Mouse (Mus musculus): ENCODE results near the gene Rad54l. TPM values are rescaled to one million over a fixed set of nuclear protein-coding genes. Genes with fewer than 3 reads are reported as not detected.
A peak's percentile ranks its signal among the peaks of the same experiment; 100 is the strongest.

Gene Rad54l
- total RNA-seq, 2 experiments from 2014 or later = 35.2 to 50.1 TPM

DNA sequence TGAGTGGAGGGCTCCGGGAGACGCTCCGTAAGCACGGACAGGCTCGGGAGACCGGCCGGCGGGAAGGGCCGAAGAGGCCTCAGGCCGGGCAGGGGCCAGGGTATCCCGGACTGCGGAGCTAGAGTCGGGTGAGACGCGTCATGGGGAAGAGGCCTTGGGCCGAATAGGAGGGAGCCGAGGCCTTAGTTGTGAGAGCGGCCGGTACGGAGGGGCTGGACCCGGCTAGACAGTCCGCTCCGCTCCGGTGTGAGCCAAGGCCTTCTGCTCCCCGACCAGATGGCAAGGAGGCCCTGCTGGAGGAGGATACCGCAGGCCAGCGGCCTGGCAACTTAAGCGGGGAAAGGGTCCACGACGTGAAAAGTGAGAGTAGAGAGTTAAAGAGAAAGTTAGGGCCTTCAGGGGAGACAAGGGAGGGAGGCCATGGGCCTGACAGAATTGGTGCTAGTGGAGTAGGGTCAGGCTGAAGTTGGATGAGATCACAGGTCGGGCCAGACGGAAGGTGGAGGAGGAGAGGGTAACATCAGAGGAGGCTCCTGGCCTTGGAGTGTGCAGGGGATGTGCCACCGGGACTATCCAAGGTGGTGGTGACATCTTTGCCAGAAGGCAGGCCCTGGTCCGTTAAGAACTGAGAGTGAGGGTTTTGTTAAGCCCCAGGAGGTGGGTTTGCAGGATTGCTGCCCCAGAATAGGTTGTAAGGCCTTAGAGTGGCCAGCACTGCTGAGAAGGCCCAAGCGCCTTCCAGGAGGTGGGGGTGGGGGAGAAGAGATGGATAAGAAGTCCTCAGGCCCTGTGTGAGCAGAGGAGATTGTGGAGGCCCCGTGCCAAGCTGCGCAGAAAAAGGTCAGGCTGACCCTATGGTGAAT lies 46.9 kb downstream of the Rad54l start:
- peak; percentile 24 for ATAC-seq (replicated peaks; ENCODE audit: low FRiP score, low TSS enrichment, poor library complexity, severe bottlenecking)

GRCm38 (mm10) chr4:116075631-116076368 lies 47.7 kb downstream of the Rad54l start:
- peak; percentile 36 for ATAC-seq (replicated peaks; ENCODE audit: low FRiP score, low TSS enrichment, poor library complexity, severe bottlenecking)

DNA sequence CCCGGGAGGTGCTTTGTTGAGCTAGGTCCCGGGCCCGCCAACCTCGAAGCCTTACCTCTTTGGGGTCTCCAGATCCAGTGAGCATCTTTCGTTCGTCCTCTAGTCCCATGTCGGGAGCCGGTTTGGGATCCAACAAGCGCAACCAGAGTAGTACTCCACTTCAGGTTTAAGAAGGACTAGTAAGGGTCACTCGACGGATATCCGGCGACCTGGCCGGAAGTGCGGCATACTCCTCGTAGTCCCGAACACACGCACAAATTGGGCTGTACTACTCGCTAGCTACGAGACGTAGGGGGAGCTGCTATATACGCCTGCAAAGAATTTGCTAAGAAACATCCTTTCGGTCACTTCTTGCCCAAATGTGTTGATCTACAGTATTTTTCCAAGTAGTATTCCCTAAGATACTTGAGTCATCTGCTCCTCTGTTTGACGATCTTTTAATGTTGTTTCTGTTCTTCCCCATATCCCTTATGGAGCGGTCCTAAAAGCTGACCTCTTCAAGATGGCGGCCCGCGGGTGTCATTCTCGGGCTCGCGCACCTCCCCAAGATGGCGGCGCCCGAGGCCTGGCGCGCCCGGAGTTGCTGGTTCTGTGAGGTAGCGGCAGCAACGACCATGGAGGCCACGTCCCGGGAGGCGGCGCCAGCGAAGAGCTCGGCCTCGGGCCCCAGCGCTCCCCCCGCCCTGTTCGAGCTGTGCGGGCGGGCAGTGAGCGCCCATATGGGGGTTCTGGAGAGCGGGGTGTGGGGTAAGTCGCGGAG lies 48.4 kb downstream of the Rad54l start, which contains the start of the genes Uqcrh and Lrrc41:
TSS of gene Uqcrh (minus strand) at position 211 of the 760 bp plus-strand sequence.
TSS of gene Lrrc41 (plus strand) at position 409 of the 760 bp plus-strand sequence.
- ATAC-seq (replicated peaks; ENCODE audit: low FRiP score, low TSS enrichment, poor library complexity, severe bottlenecking) = peak; percentile 82

GRCm38 (mm10) chr4:116074145-116074675 lies 49.3 kb downstream of the Rad54l start:
- ATAC-seq (replicated peaks; ENCODE audit: low FRiP score, low TSS enrichment, poor library complexity, severe bottlenecking) = no peak

DNA sequence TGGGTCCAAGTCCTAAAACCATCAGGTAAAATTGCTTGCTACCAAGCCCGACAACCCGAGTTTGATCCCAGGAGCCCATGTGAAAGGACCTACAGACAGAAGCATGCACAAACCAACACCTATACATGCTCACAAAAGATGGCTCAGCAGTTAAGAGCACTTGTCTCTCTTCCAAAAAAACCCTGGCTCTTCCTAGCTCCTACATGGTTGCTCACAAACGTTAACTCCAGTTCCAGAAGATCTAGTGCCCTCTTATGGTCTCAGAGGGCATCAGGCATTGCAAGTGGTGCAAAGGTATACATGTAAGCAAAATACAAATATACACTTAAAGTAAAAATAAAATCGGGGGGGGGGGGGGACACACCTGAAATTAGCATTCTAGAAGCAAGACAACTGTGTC lies 50.3 kb downstream of the Rad54l start:
- no peak for ATAC-seq (replicated peaks; ENCODE audit: low FRiP score, low TSS enrichment, poor library complexity, severe bottlenecking)

DNA sequence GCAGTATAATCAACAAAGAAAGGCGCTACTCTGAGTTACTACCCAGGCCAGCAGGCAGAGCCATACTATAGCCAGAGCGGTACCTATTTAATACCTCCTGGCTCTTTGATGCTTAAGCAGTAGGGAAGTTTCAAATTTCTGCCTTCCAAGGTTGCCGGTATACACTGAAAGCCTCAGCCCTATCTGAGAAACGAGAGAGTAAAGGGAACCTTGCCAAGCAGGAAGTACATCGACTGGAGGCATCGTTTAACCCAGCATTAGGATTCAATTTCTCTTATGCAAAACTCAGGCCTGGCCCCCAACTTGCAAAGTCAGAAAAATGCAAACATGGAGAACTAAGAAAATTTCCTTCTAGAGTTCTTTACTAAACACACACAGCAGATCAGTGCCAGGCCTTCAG lies 53.4 kb downstream of the Rad54l start:
- ATAC-seq (replicated peaks; ENCODE audit: low FRiP score, low TSS enrichment, poor library complexity, severe bottlenecking) = no peak

- ATAC-seq (replicated peaks; ENCODE audit: low FRiP score, low TSS enrichment, poor library complexity, severe bottlenecking) = 0 out of 2 replicates have a peak, but pooled peaks have one; percentile 42
Observed at GRCm38 (mm10) chr4:116063855-116064254, 59.6 kb downstream of the Rad54l start.

DNA sequence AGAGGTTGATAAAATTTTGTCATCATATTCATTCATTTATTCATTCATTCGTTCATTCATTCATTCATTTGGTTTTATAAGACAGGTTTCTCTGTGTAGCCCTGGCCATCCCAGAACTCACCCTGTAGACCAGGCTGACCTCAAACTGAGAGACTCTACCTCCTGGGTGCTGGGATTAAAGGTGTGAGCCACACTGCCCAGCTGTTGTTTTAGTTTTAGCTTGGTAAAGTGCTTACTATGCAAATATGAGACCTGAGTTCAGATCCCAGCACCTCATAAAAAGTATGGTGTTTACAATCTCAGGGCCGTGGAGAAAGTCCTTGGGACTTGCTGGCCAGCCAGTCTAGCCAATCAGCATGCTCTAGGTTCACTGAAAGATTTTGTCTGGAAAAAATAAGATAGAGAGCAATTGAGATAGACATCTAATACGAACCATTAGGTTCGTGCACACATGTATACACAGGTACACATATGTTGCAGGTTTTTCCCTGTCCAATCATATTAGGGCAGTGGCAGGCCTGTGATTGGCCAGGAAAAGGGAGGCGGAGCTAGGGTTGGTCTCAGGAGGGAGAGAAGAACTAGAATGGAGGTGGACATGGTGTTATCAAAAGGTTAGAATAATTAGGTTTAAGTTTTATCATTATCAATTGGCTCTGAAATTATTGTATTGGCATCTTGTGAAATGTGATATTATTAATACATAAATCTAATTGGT lies 64.3 kb downstream of the Rad54l start:
- ATAC-seq (replicated peaks; ENCODE audit: low FRiP score, low TSS enrichment, poor library complexity, severe bottlenecking) = no peak

DNA sequence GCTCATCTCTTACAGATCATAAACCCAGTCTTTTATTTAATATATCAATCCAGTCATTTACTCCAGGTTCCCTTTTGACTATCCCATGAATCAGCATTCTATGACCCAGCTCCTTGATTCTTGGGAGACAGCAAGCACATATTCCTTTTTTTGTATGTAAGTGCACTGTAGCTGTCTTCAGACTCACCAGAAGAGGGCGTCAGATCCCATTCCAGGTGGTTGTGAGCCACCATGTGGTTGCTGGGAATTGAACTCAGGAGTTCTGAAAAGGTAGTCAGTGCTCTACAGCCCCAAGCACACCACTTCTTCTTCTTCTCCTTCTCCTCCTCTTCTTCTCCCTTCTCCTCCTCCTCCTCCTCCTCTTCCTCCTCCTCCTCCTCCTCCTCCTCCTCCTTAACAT lies 65.9 kb downstream of the Rad54l start:
- no peak for ATAC-seq (replicated peaks; ENCODE audit: low FRiP score, low TSS enrichment, poor library complexity, severe bottlenecking)

DNA sequence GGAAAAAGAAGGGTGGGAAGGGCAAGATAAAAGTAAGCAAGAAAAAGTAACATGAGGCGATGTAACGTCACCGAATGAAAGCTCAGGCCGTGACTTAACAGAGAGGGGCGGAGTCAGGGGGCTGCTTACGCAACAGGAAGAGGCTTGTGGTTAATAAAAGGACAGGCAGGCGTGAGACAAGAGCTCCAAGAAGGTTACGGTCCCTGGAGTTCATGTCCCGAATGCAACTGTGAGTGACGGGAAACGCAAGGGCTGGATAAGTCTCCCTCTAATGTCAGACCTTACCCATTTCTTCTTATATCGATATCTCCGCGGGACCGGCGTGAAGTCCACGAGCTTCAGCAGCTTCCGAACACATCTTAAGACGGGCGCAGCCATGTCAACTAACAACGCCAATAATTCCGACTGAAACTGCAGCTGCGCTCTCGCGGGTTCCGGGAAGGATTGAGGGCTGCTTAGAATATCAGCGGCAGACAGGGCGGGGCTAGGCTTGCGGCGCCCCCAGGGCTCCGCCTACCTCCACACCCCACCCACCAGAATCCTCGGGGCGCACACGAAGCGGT lies 70.0 kb downstream of the Rad54l start, which contains the start of gene Nsun4:
TSS of gene Nsun4 (minus strand) at position 478 of the 563 bp plus-strand sequence.
- ATAC-seq (replicated peaks; ENCODE audit: low FRiP score, low TSS enrichment, poor library complexity, severe bottlenecking) = peak; percentile 96

DNA sequence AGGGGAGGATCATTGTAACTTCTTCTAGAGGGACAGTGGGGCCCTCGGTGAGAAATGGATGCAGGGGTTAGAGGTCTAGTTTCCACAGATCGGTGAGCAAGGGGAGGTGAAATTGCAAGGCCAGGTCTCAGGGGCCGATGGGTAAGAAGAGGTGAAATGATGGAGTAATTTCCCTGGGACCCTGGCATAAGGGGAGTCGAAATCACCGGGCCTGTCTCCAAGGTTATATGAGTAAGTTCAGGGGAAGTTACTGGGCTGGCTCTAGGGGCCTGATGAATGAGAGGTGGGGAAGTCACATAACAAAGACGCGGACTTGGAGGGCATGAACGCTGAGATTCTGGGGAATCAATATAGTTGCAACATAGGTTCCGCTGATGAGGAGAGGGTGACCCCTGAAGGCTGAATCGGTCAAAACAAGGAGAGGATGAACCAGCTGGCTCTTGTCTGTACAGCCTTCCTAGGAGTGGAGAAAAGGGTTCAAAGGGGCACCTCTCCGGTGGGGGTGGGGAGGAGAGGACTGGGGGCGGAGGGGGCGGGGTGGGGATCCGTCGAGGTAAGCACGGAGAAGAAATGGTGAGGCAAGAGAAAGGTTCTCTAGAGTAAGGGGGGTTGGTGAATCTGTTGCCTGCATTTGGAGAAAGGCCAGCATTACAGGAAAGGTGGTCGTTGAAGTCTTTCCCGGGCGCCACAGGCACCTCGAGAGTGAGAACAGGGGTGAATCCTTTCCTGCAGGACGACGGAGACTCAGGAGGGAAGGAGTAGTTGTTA lies 70.8 kb downstream of the Rad54l start:
- peak; percentile 22; the same call in 1 of the 2 replicates for ATAC-seq (replicated peaks; ENCODE audit: low FRiP score, low TSS enrichment, poor library complexity, severe bottlenecking)

DNA sequence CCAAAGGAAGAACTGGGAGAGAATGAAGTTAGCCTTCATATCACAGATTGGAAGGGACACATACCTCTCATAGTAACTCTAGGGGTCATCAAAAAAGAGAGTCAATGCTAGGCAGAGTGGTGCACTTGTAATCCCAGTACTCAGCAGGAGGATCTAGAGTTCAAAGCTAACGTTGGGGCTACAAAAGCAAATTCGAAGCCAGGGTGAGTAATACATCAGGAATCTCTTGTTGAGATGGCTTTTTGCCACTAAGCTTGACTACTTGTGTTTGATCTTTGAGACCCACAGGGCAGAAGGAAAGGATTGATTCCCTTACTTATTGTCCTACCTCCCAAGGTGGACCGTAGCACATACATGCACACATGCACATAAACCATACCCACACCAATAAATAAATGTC lies 74.3 kb downstream of the Rad54l start:
- no peak for ATAC-seq (replicated peaks; ENCODE audit: low FRiP score, low TSS enrichment, poor library complexity, severe bottlenecking)

DNA sequence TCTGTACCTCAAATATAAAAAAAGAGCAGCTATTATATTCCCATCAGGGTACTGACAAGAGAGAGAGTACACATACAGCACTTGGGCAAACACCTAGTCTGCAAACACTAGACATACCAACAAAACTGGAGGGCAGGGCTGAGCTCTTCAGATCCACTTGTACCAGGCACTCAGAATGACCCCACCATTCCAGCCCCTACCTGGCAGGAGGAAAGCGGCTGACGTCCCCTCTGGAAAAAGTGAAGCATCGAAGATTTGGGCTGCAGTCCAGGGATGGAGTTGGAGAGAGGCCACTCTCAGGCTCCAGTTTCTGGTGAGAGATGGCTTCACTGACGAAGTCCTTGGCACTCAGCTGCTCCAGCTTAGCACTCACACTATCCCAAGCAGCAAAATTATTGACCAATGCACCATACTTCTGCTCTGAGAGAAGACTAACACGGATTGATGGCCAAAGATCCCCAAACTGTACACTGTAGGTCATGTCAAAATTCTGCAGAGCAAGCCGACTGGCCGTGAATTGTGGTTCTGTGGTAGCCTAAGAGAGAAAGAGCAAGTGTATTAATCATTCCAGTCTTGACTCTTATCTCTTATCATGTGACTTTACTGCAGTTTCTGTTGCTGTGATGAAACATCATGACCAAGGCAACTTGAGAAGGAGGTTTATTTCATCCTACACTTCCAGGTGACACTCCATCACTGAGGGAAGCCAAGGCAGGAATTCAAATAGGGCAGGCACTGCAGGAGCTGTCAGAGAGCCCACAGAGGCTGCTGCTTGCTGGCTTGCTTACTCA lies 75.2 kb downstream of the Rad54l start:
- no peak for ATAC-seq (replicated peaks; ENCODE audit: low FRiP score, low TSS enrichment, poor library complexity, severe bottlenecking)

DNA sequence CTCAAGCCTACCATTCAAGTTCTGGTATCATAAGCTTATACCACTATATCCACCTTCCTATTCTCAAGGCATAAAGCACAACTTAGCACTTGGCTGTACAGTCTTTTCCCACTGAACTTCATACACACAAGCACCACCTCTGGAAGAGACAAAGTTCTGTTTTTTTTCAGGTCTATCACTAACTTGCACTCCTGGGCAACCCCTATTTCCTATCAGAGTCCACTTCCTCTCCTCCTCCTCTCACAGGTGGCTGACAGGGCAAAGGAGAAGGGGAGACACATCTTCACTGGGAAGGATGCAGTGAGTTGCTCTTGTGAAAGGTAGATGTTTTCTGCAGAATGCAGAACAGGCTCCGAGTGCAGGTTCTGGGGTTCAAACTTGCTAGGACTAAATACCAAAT lies 75.8 kb downstream of the Rad54l start:
- ATAC-seq (replicated peaks; ENCODE audit: low FRiP score, low TSS enrichment, poor library complexity, severe bottlenecking) = no peak

- no peak for ATAC-seq (replicated peaks; ENCODE audit: low FRiP score, low TSS enrichment, poor library complexity, severe bottlenecking)
Observed at GRCm38 (mm10) chr4:116046604-116047003, 76.9 kb downstream of the Rad54l start.
